Mouse (Mus musculus) heart, adult 2 months (tissue): Measurements from ENCODE around the gene 4930404N11Rik.

Experiments used
- CTCF ChIP-seq: fragments of 200-600 bp; IDR thresholded peaks from 2 replicates; pipeline ENCODE4 v1.8.1; 2022; ENCODE audit warnings: antibody characterized with exemption, mild to moderate bottlenecking, moderate library complexity
- EP300 ChIP-seq: fragments of 200-500 bp; IDR thresholded peaks from 2 replicates; pipeline ENCODE4 v1.6.1; 2011; ENCODE audit warnings: low read depth, low read length, control low read depth; ENCODE audit not compliant: insufficient read depth

DNA sequence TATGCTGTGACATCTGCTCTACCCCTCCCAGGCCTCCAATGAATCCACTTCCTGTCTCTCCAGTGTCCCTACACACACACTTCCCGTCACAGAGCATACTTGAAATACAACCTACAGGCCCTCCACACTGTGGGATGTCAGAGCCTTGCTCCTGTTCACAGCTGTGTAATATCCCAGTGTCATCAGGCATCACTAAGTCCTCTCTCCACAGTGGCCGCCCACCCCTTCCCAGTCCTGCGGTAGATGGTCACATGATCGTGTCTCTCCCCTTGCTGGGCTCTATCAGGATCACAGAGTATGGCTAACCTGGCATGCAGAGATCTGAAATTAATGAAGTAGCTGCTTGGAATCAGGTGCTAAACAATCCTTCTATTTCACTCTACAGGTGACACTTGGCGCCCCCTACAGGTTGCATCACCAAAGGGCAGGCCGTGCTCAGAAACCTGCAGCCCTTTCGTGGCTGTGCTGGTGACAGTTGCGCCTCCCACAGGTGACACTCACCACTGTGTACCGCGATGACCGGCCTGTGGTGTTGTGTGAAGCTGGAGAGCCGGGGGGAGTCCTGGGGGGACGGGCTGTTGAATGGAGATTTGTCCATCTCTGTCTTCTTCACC lies 40.1 kb upstream of the 4930404N11Rik start:
- TF ChIP-seq EP300 (0 out of 2 replicates have a peak, but pooled peaks have one; percentile 33), CTCF (peak; percentile 88)
